8 mouse cellular contexts compared by ENCODE assay signal in genomic region chr4:114909602-114910484, GRCm38 (mm10). TPM values are rescaled to one million over a fixed set of nuclear protein-coding genes. Genes with fewer than 3 reads are reported as not detected.
A peak's percentile ranks its signal among the peaks of the same experiment; 100 is the strongest.
DNase-seq lines count a peak whose midpoint lies in the region; ATAC-seq and TF ChIP-seq lines count a peak whose summit lies in the region.

No protein-coding gene starts in this region.

- no peaks in the 10 kb centered on the region for H3K36me3 ChIP-seq in hindbrain, embryonic 13.5 days
- H3K36me3 ChIP-seq in liver, embryonic 14.5 days (replicated peaks; ENCODE audit: control insufficient read depth, insufficient read depth, low read depth), result no peaks in the 10 kb centered on the region
- H3K36me3 ChIP-seq in neural tube, embryonic 11.5 days (ENCODE audit: control insufficient read depth, insufficient read depth, low read length), result no peaks in the 10 kb centered on the region

- H3K9ac ChIP-seq in hindbrain, embryonic 13.5 days, result no peak overlapping the region
- no peak overlapping the region for H3K9ac ChIP-seq in liver, embryonic 14.5 days (replicated peaks)
- H3K9ac ChIP-seq in neural tube, embryonic 11.5 days (ENCODE audit: low read length), result peak overlapping the region; percentile 10; the same call in 1 of the 2 replicates

- intact Hi-C loops in gastrocnemius, postnatal 36 days (cut with DNase I), result loop anchor here (5.0 kb wide), 1 partner anchor 243 kb away; no protein-coding TSS in a partner anchor

- H3K4me1 ChIP-seq in hindbrain, embryonic 13.5 days (replicated peaks), result peaks cover 26% of the 10 kb centered on the region
- no peaks in the 10 kb centered on the region for H3K4me1 ChIP-seq in liver, embryonic 14.5 days (replicated peaks; ENCODE audit: control insufficient read depth in 2 of 2, insufficient read depth in 2 of 2, low read length in 1 of 2)
- H3K4me1 ChIP-seq in neural tube, embryonic 11.5 days (ENCODE audit: control insufficient read depth, insufficient read depth, low read length), result peaks cover 5% of the 10 kb centered on the region; the same call in 1 of the 2 replicates

- WGBS in hindbrain, embryonic 13.5 days, result 2% methylated on average over 20 of the region's 20 CpGs
- 2% methylated on average over 20 of the region's 20 CpGs for WGBS in liver, embryonic 14.5 days (ENCODE audit: insufficient replicate concordance)
- WGBS in neural tube, embryonic 11.5 days, result 2% methylated on average over 20 of the region's 20 CpGs

- TF ChIP-seq EP300 in liver, embryonic 14.5 days (IDR thresholded peaks at IDR 0.05; ENCODE audit: low read depth), result no peak

- no peak overlapping the region for H3K27ac ChIP-seq in hindbrain, embryonic 13.5 days
- H3K27ac ChIP-seq in liver, embryonic 14.5 days, result no peak overlapping the region
- no peak overlapping the region for H3K27ac ChIP-seq in neural tube, embryonic 11.5 days (ENCODE audit: low read depth, low read length)

- H3K4me2 ChIP-seq in hindbrain, embryonic 13.5 days, result peak overlapping the region; percentile 59
- H3K4me2 ChIP-seq in liver, embryonic 14.5 days (ENCODE audit: low read depth), result peak overlapping the region; percentile 62
- peak overlapping the region; percentile 64 for H3K4me2 ChIP-seq in neural tube, embryonic 11.5 days (ENCODE audit: low read depth)

- peak; percentile 65 for TF ChIP-seq CTCF in liver, embryonic 14.5 days (IDR thresholded peaks at IDR 0.05; ENCODE audit: low read depth)

- peaks cover 99% of the 10 kb centered on the region for H3K27me3 ChIP-seq in hindbrain, embryonic 13.5 days
- peaks cover 100% of the 10 kb centered on the region for H3K27me3 ChIP-seq in liver, embryonic 14.5 days (ENCODE audit: control insufficient read depth, insufficient read depth, low read length)
- peaks cover 95% of the 10 kb centered on the region for H3K27me3 ChIP-seq in neural tube, embryonic 11.5 days (ENCODE audit: control insufficient read depth, insufficient read depth, low read length)

- no peak for ATAC-seq in hindbrain, embryonic 13.5 days (ENCODE audit: low FRiP score)
- ATAC-seq in liver, embryonic 14.5 days (ENCODE audit: insufficient read depth), result no peak
- no peak for ATAC-seq in neural tube, embryonic 11.5 days (ENCODE audit: insufficient read depth, low FRiP score, low TSS enrichment)

- H3K4me3 ChIP-seq in hindbrain, embryonic 13.5 days, result peak overlapping the region; percentile 41
- peak overlapping the region; percentile 43 to 50 for H3K4me3 ChIP-seq in liver, embryonic 14.5 days (ENCODE audit: insufficient read depth in 1 of 2, low read depth in 2 of 2, low read length in 2 of 2)
- peak overlapping the region; percentile 46 for H3K4me3 ChIP-seq in neural tube, embryonic 11.5 days (ENCODE audit: low read depth, low read length)

- DNase-seq in ovary, postnatal 14 days (ENCODE audit: low spot score), result peak; percentile 15
- DNase-seq in ovary, postnatal 36 days (ENCODE audit: low spot score), result no peak
- peak; percentile 75 for DNase-seq in embryo, embryonic 9.5 days (ENCODE audit: extremely low spot score)
- peak in 1 of 3 experiments; percentile 11 for DNase-seq in liver, embryonic 14.5 days (ENCODE audit: low read depth in 3 of 3, low spot score in 3 of 3)
- DNase-seq in neural tube, embryonic 11.5 days (ENCODE audit: low spot score), result peak; percentile 75
- DNase-seq in right cerebral cortex, adult 2 months (ENCODE audit: low spot score in 2 of 2), result no peak
- no peak for DNase-seq in gastrocnemius, postnatal 36 days

- H3K9me3 ChIP-seq in hindbrain, embryonic 13.5 days, result no peaks in the 10 kb centered on the region
- no peaks in the 10 kb centered on the region for H3K9me3 ChIP-seq in liver, embryonic 14.5 days (ENCODE audit: control insufficient read depth, low read length)
- H3K9me3 ChIP-seq in neural tube, embryonic 11.5 days (ENCODE audit: control insufficient read depth, low read length), result no peaks in the 10 kb centered on the region

RNA-seq across cellular contexts. Expression of gene Foxd2, which starts 1.2 kb away (rescaled TPM):
- polyA plus RNA-seq in hindbrain, embryonic 13.5 days (2015; fragmentation: Nextera tagmentation; extraction: Ambion mirVana), result 0.21 and 0.28 TPM in 2 replicates
- polyA plus RNA-seq in liver, embryonic 14.5 days (2012; rRNA removed), result 0.02 TPM in 2 replicates
- not detected in 2 replicates for polyA plus RNA-seq in liver, embryonic 14.5 days (2014; fragmentation: Nextera tagmentation; extraction: Ambion mirVana)
- polyA plus RNA-seq in neural tube, embryonic 11.5 days (2014; fragmentation: Nextera tagmentation; extraction: Ambion mirVana), result 0.53 and 1.2 TPM in 2 replicates
- total RNA-seq in gastrocnemius, postnatal 36 days (2021), result under 1 TPM; 0.23 to 0.47 TPM

RNA-seq across cellular contexts. Expression of gene Foxe3, which starts 16.0 kb away (rescaled TPM):
- polyA plus RNA-seq in hindbrain, embryonic 13.5 days (2015; fragmentation: Nextera tagmentation; extraction: Ambion mirVana), result not detected in 2 replicates
- not detected in 2 replicates for polyA plus RNA-seq in liver, embryonic 14.5 days (2012; rRNA removed)
- not detected in 2 replicates for polyA plus RNA-seq in liver, embryonic 14.5 days (2014; fragmentation: Nextera tagmentation; extraction: Ambion mirVana)
- polyA plus RNA-seq in neural tube, embryonic 11.5 days (2014; fragmentation: Nextera tagmentation; extraction: Ambion mirVana), result not detected in 2 replicates
- total RNA-seq in gastrocnemius, postnatal 36 days (2021), result not detected

Comparison
In these comparisons a context has a peak if more than half of its experiments do, and no peak if none do; other contexts are left out.
1. DNase-seq: peak in ovary, postnatal 14 days (single experiment), embryo, embryonic 9.5 days (single experiment) and neural tube, embryonic 11.5 days (single experiment); none in ovary, postnatal 36 days (single experiment), right cerebral cortex, adult 2 months (0 of 2) and gastrocnemius, postnatal 36 days (0 of 2).
2. Peak in every context shown above with its lines, with median percentiles within 50 percentile points of each other: H3K4me2 ChIP-seq and H3K4me3 ChIP-seq.